12 mouse cellular contexts compared by ENCODE assay signal in the genomic region with DNA sequence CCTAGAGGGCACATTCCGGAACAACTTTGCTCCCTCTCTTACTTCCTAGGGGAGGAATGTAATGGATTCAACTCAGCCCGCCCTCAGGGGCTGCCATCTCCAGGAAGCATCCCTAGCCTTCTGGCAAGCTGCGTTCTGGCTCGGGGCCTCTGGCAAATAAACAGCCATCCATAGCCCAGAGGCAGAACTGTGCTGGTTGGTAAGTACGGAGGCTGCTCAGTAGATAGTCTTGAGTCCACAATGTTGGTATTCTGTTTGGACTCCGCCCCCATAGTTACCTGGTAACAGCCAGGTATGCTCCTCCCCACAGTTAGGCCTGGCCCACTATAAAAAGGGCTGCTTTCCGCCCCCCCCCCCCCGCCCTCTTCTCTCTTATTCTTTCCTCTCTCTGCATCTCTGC. TPM values are rescaled to one million over a fixed set of nuclear protein-coding genes. Genes with fewer than 3 reads are reported as not detected.
DNase-seq lines count a peak whose midpoint lies in the region; ATAC-seq lines count a peak whose summit lies in the region.
"Had no signal": no experiment of that assay in that cellular context is flagged by ENCODE, and none has a peak within 500 bp of the region (broad histone marks: within the 10 kb centered on the region; RNA-seq: fewer than 3 reads in every experiment).

No protein-coding gene starts in this region.

- peaks cover 15% of the 10 kb centered on the region; the same call in 1 of the 2 replicates for H3K4me1 ChIP-seq in kidney, embryonic 14.5 days (ENCODE audit: control insufficient read depth, insufficient read depth, low read length)
- H3K4me1 ChIP-seq in neural tube, embryonic 15.5 days = peaks cover 21% of the 10 kb centered on the region
- H3K4me1 ChIP-seq in midbrain, embryonic 11.5 days (ENCODE audit: control insufficient read depth, insufficient read depth, low read length) = peaks cover 13% of the 10 kb centered on the region

- ATAC-seq in kidney, embryonic 14.5 days (ENCODE audit: low FRiP score, low TSS enrichment) = no peak
- no peak for ATAC-seq in neural tube, embryonic 15.5 days (ENCODE audit: low FRiP score)
- no peak for ATAC-seq in midbrain, embryonic 11.5 days (ENCODE audit: low FRiP score)

- no peak overlapping the region for H3K4me2 ChIP-seq in kidney, embryonic 14.5 days (replicated peaks; ENCODE audit: low read depth, low read length)
- no peak overlapping the region for H3K4me2 ChIP-seq in neural tube, embryonic 15.5 days
- H3K4me2 ChIP-seq in midbrain, embryonic 11.5 days = no peak overlapping the region
- H3K4me2 ChIP-seq: limb, embryonic 15.5 days had no signal

- 60% methylated on average over 6 of the region's 8 CpGs for WGBS in kidney, embryonic 14.5 days
- 55% methylated on average over 8 of the region's 8 CpGs for WGBS in neural tube, embryonic 15.5 days
- 59% methylated on average over 8 of the region's 8 CpGs for WGBS in midbrain, embryonic 11.5 days

- H3K4me3 ChIP-seq in kidney, embryonic 14.5 days (ENCODE audit: low read length) = no peak overlapping the region
- H3K4me3 ChIP-seq in neural tube, embryonic 15.5 days (replicated peaks) = no peak overlapping the region
- no peak overlapping the region for H3K4me3 ChIP-seq in midbrain, embryonic 11.5 days (ENCODE audit: low read depth, low read length)
- H3K4me3 ChIP-seq: limb, embryonic 15.5 days had no signal

- H3K9ac ChIP-seq in kidney, embryonic 14.5 days (ENCODE audit: low read depth, low read length) = no peak overlapping the region
- no peak overlapping the region for H3K9ac ChIP-seq in neural tube, embryonic 15.5 days (replicated peaks)
- no peak overlapping the region for H3K9ac ChIP-seq in midbrain, embryonic 11.5 days (ENCODE audit: low read length)
- H3K9ac ChIP-seq: limb, embryonic 15.5 days had no signal

- DNase-seq in kidney, postnatal 14 days = peak; percentile 51
- peak; percentile 71 for DNase-seq in R1 (ENCODE audit: low read depth, low spot score)
- DNase-seq in induced T-regulatory cell, adult 2 months (ENCODE audit: low read depth) = peak; percentile 16
- DNase-seq in lung, postnatal 25 days (ENCODE audit: low spot score) = peak; percentile 53
- no peak for DNase-seq in midbrain, embryonic 11.5 days (ENCODE audit: low spot score, missing footprints)
- DNase-seq: right cerebral cortex, postnatal 14 days; thymus, adult 18-20 months had no signal

- no peaks in the 10 kb centered on the region for H3K27me3 ChIP-seq in kidney, embryonic 14.5 days (ENCODE audit: control insufficient read depth, insufficient read depth, low read length)
- no peaks in the 10 kb centered on the region for H3K27me3 ChIP-seq in neural tube, embryonic 15.5 days (replicated peaks)
- no peaks in the 10 kb centered on the region for H3K27me3 ChIP-seq in midbrain, embryonic 11.5 days (ENCODE audit: control insufficient read depth, insufficient read depth, low read length)
- H3K27me3 ChIP-seq: limb, embryonic 15.5 days had no signal

- H3K9me3 ChIP-seq in kidney, embryonic 14.5 days (ENCODE audit: control insufficient read depth, low read length) = no peaks in the 10 kb centered on the region
- no peaks in the 10 kb centered on the region for H3K9me3 ChIP-seq in neural tube, embryonic 15.5 days (replicated peaks)
- H3K9me3 ChIP-seq in midbrain, embryonic 11.5 days (ENCODE audit: control insufficient read depth, low read length) = no peaks in the 10 kb centered on the region
- H3K9me3 ChIP-seq: G1E; limb, embryonic 15.5 days had no signal

- H3K36me3 ChIP-seq in kidney, embryonic 14.5 days (ENCODE audit: control insufficient read depth, insufficient read depth, low read length) = peaks cover 17% of the 10 kb centered on the region
- peaks cover 15% of the 10 kb centered on the region for H3K36me3 ChIP-seq in neural tube, embryonic 15.5 days
- 0 out of 2 replicates have a peak, but pooled peaks cover 5% of the 10 kb centered on the region for H3K36me3 ChIP-seq in midbrain, embryonic 11.5 days (ENCODE audit: control insufficient read depth, insufficient read depth, low read length)

- no peak overlapping the region for H3K27ac ChIP-seq in kidney, embryonic 14.5 days (ENCODE audit: low read depth, low read length)
- no peak overlapping the region for H3K27ac ChIP-seq in neural tube, embryonic 15.5 days (replicated peaks)
- H3K27ac ChIP-seq in midbrain, embryonic 11.5 days (ENCODE audit: low read depth, low read length) = no peak overlapping the region
- H3K27ac ChIP-seq: kidney, postnatal 0 days; limb, embryonic 15.5 days had no signal

RNA-seq across cellular contexts. Expression of a gene that starts 1.7 kb away (rescaled TPM):
- polyA plus RNA-seq in kidney, embryonic 14.5 days (2014; fragmentation: Nextera tagmentation; extraction: Ambion mirVana) = 214 and 242 TPM in 2 replicates
- 198 and 210 TPM in 2 replicates for polyA plus RNA-seq in neural tube, embryonic 15.5 days (2015; fragmentation: Nextera tagmentation; extraction: Ambion mirVana)
- 146 and 163 TPM in 2 replicates for polyA plus RNA-seq in midbrain, embryonic 11.5 days (2014; fragmentation: Nextera tagmentation; extraction: Ambion mirVana)

RNA-seq across cellular contexts. Expression of a gene that starts 12.8 kb away (rescaled TPM):
- 0.37 TPM in 1 of 2 replicates, not detected in the other for polyA plus RNA-seq in kidney, embryonic 14.5 days (2014; fragmentation: Nextera tagmentation; extraction: Ambion mirVana)
- 1.3 and 1.6 TPM in 2 replicates for polyA plus RNA-seq in neural tube, embryonic 15.5 days (2015; fragmentation: Nextera tagmentation; extraction: Ambion mirVana)
- polyA plus RNA-seq in midbrain, embryonic 11.5 days (2014; fragmentation: Nextera tagmentation; extraction: Ambion mirVana) = 0.25 TPM in 1 of 2 replicates, not detected in the other
- polyA plus RNA-seq: kidney, postnatal 0 days had no signal

RNA-seq across cellular contexts. Expression of a gene that starts 31.3 kb away (rescaled TPM):
- polyA plus RNA-seq in kidney, embryonic 14.5 days (2014; fragmentation: Nextera tagmentation; extraction: Ambion mirVana) = 65.7 and 101 TPM in 2 replicates
- 81.9 and 91.2 TPM in 2 replicates for polyA plus RNA-seq in neural tube, embryonic 15.5 days (2015; fragmentation: Nextera tagmentation; extraction: Ambion mirVana)
- 101 and 107 TPM in 2 replicates for polyA plus RNA-seq in midbrain, embryonic 11.5 days (2014; fragmentation: Nextera tagmentation; extraction: Ambion mirVana)

RNA-seq across cellular contexts. Expression of a gene that starts 37.3 kb away (rescaled TPM):
- 183 TPM in 2 replicates for polyA plus RNA-seq in kidney, embryonic 14.5 days (2014; fragmentation: Nextera tagmentation; extraction: Ambion mirVana)
- polyA plus RNA-seq in neural tube, embryonic 15.5 days (2015; fragmentation: Nextera tagmentation; extraction: Ambion mirVana) = 155 and 196 TPM in 2 replicates
- 216 and 221 TPM in 2 replicates for polyA plus RNA-seq in midbrain, embryonic 11.5 days (2014; fragmentation: Nextera tagmentation; extraction: Ambion mirVana)

RNA-seq across cellular contexts. Expression of a gene that starts 53.6 kb away (rescaled TPM):
- not detected in 2 replicates for polyA plus RNA-seq in kidney, embryonic 14.5 days (2014; fragmentation: Nextera tagmentation; extraction: Ambion mirVana)
- polyA plus RNA-seq in neural tube, embryonic 15.5 days (2015; fragmentation: Nextera tagmentation; extraction: Ambion mirVana) = not detected in 2 replicates
- not detected in 2 replicates for polyA plus RNA-seq in midbrain, embryonic 11.5 days (2014; fragmentation: Nextera tagmentation; extraction: Ambion mirVana)
- polyA plus RNA-seq: G1E; kidney, postnatal 0 days; limb, embryonic 15.5 days had no signal
